Mouse (Mus musculus) thymus, postnatal 36 days (tissue): ENCODE results near the gene Ppt2.

Experiments
- DNase-seq, 2 experiments: peaks; one replicate each; pipeline ENCODE4 v3.0.0; 2022; ENCODE audit warnings: mixed read lengths in 2 of 2

Gene Ppt2

GRCm38 (mm10) chr17:34655581-34655991 lies 27.3 kb upstream of the Ppt2 start:
- DNase-seq: no peak

DNA sequence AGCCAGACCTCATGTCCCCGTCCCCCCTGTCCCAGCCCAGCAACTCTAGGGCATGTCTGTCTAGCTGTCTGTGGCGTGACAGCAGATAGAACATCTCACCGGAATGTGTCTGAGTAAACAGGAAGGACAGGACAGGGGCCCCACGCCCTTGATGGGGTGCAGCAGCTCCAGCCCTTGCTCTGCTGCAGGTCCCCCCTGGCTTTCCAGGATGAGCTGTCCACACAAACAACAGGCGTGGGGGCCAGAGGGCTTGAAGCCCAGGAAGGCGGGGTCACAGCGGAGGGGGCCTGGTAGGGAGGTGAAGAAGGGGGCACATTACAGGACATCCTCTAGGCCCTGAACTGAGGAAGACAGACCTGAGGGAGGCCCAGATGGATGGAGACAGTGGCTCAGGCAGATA lies 26.9 kb upstream of the Ppt2 start:
- DNase-seq: no peak

DNA sequence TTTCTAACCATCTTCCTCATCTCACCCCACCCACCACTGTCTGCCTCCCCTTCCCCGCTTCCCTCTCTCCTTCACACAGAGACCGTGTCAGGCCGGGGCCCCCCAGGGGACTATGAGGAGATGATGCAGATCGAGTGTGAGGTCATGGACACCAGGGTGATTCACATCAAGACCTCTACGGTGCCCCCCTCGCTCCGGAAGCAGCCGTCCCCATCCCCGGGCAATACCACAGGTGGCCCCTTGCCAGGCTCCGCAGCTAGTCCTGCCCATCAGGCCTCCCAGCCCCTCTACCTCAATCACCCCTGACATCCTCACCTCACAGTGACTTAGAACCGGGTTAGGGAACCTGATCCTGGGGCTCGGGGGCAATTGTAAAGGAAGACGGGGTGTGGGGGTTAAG lies 26.1 kb upstream of the Ppt2 start:
- no peak for DNase-seq

GRCm38 (mm10) chr17:34653746-34654285 lies 25.5 kb upstream of the Ppt2 start:
- peak; percentile 41 to 42 for DNase-seq

- DNase-seq: no peak
Observed at GRCm38 (mm10) chr17:34652985-34653384, 24.7 kb upstream of the Ppt2 start.

GRCm38 (mm10) chr17:34652546-34652945 lies 24.2 kb upstream of the Ppt2 start:
- no peak for DNase-seq

GRCm38 (mm10) chr17:34651507-34652221 lies 23.4 kb upstream of the Ppt2 start:
- DNase-seq: peak; percentile 61 to 70

- DNase-seq: no peak
Observed at GRCm38 (mm10) chr17:34650781-34651180, 22.5 kb upstream of the Ppt2 start.

DNA sequence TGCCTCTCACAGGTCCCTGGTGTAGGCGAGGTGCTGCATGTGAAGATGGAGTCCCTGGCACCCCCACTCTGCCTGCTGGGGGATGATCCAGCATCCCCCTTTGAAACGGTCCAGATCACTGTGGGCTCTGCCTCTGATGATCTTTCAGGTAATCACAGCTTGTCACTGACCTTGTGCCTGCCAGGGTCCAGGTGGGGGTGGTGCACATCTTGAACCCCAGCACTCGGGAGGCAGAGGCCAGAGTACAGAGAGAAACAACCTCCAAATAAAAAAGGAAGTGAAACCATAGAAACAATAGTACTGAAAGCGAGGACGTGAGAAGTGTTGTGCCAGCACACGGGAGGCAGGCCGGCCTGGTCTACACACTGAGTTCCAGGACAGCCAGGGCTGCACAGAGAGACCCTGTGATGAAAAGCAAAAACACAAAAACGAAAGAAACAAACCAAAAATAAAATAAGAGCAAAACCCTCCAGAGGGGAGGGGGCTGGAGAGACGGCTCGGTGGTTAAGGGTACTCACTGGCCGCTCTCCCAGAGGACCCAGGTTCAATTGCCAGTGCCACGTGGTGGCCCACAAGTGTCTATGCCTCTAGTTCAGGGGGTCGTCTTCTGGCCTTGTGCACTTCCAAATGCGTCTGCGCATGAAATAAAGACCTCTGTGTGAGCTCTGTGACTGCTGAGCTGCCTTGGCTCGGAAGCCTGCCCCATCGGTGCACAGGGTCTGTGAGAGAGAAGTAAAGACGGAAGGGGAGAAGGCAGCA lies 21.0 kb upstream of the Ppt2 start:
- no peak for DNase-seq

- DNase-seq: peak in 1 of 2 experiments; percentile 9
Observed at GRCm38 (mm10) chr17:34648141-34648890, 20.0 kb upstream of the Ppt2 start.

- DNase-seq: peak; percentile 88 to 96
Observed at GRCm38 (mm10) chr17:34646906-34647787, 18.8 kb upstream of the Ppt2 start, which contains the start of gene Atf6b. TSS of gene Atf6b (plus strand) at chr17:34647146.

- DNase-seq: no peak
Observed at GRCm38 (mm10) chr17:34645831-34646511, 17.7 kb upstream of the Ppt2 start.

- DNase-seq: no peak
Observed at GRCm38 (mm10) chr17:34645256-34645829, 17.0 kb upstream of the Ppt2 start.

GRCm38 (mm10) chr17:34644608-34645007 lies 16.3 kb upstream of the Ppt2 start, which contains the start of gene Fkbpl:
TSS of gene Fkbpl (plus strand) at chr17:34644764.
- peak; percentile 94 for DNase-seq

GRCm38 (mm10) chr17:34643944-34644343 lies 15.6 kb upstream of the Ppt2 start:
- DNase-seq: no peak

GRCm38 (mm10) chr17:34643379-34643778 lies 15.1 kb upstream of the Ppt2 start:
- DNase-seq: no peak

DNA sequence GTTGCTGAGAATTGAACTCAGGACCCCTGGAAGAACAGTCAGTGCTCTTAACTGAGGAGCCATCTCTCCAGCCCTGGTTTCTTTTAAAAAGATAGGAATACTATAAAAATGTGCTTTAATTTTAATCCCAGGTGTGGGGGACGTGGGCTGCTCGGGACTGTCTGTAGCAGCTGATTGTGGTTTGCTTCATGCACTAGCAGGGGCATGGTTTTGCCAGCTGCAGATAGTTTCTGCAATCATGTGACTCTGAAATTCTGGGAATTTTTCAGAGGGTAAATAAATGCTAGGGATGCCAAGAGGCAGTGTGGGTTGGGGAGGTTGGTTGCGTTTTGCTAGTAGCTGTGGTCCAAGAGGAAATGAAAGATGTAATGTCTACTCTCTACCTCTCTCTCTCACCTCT lies 13.6 kb upstream of the Ppt2 start:
- DNase-seq: no peak

- DNase-seq: no peak
Observed at GRCm38 (mm10) chr17:34640778-34641601, 12.7 kb upstream of the Ppt2 start.

DNA sequence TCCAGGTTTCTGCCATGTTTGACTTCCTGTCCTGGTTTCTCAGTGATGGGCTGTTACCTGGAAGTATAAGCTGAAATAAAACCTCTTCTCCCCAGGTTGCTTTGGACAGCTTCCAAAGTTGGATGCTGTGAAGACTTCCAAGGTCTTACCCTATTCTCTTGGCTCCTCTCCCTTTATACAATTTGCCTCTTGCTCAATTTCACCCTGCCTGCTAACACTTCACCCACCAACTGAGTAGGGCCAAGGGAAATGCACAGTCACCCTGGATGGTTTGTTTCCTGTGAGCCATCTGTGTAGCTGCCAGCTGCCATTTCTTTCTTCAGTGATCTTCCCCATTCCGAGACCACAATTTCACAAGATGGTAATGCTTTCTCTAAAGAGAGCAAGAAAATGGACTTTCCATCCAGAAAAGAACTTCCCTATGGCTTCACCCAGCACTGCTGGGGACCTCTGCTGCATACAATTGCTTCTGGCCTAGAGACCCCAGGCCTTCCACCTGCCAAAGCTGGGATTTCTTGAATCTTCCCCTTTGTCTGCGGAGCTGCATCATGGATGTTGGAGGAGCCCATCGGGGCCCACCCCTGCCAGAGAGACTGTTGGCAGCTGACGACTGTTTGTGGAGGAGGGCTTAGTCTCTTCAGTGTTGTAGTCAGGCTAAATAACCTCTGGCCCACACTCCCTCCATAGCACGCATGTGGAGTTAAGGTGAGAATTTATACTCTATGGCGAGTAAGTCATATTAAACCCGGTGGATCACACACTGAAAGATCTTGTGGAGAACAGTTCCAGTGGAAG lies 11.3 kb upstream of the Ppt2 start:
- DNase-seq: no peak
